8 mouse cellular contexts compared by ENCODE assay signal in the genomic region with DNA sequence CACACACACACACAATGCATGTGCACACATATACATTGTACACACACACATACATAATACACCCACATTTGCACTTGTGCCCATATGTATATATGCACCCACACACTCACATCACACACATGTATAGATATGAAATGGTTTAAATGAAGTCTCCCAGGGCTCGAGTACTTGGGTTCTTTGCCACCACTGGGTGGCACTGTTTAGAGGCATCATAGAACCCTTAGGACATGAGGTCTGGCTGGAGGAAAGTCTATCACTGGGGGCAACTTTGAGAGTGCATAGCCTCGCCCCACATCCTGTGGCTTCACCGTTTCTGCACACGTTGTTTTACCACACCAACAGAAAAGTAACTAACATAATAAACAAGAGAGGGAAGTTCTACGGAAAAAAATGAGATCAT.
DNase-seq lines count a peak whose midpoint lies in the region; ATAC-seq lines count a peak whose summit lies in the region.
"Had no signal": no experiment of that assay in that cellular context is flagged by ENCODE, and none has a peak within 500 bp of the region (broad histone marks: within the 10 kb centered on the region; RNA-seq: fewer than 3 reads in every experiment).

No protein-coding gene starts in this region.

- no peak overlapping the region for H3K4me3 ChIP-seq in kidney, embryonic 15.5 days (replicated peaks)
- H3K4me3 ChIP-seq: lung, embryonic 15.5 days had no signal

- H3K9ac ChIP-seq in kidney, embryonic 15.5 days, result no peak overlapping the region
- H3K9ac ChIP-seq: lung, embryonic 15.5 days had no signal

- peak; percentile 29 for DNase-seq in kidney, adult 18-20 months
- DNase-seq in CD8-positive naive resting alpha-beta T cell, adult 2 months (ENCODE audit: low read depth in 2 of 2, low spot score in 2 of 2), result peak; percentile 4 to 6
- peak; percentile 34 for DNase-seq in MN1 (ENCODE audit: low spot score)
- DNase-seq in induced T-regulatory cell, adult 2 months (ENCODE audit: low read depth), result peak; percentile 28
- DNase-seq in thymus, postnatal 0 days (ENCODE audit: low spot score), result peak; percentile 59
- DNase-seq in gastrocnemius, adult 18-20 months (ENCODE audit: low spot score), result no peak

- no peak for ATAC-seq in kidney, embryonic 15.5 days (replicated peaks; ENCODE audit: low FRiP score)

- whole genome bisulfite sequencing in kidney, embryonic 15.5 days, result 55% methylated on average over 5 of the region's 5 CpGs

- H3K27me3 ChIP-seq in kidney, embryonic 15.5 days, result no peaks in the 10 kb centered on the region
- H3K27me3 ChIP-seq: lung, embryonic 15.5 days had no signal

- no peak overlapping the region for H3K4me2 ChIP-seq in kidney, embryonic 15.5 days
- H3K4me2 ChIP-seq: lung, embryonic 15.5 days had no signal

- H3K27ac ChIP-seq in kidney, embryonic 15.5 days, result no peak overlapping the region
- H3K27ac ChIP-seq: lung, embryonic 15.5 days had no signal

- peaks cover 3% of the 10 kb centered on the region; the same call in 1 of the 2 replicates for H3K36me3 ChIP-seq in kidney, embryonic 15.5 days
- H3K36me3 ChIP-seq: lung, embryonic 15.5 days had no signal

- H3K9me3 ChIP-seq in kidney, embryonic 15.5 days (replicated peaks), result no peaks in the 10 kb centered on the region
- H3K9me3 ChIP-seq: lung, embryonic 15.5 days had no signal

- H3K4me1 ChIP-seq in kidney, embryonic 15.5 days, result no peaks in the 10 kb centered on the region
- H3K4me1 ChIP-seq: lung, embryonic 15.5 days had no signal
